Mouse (Mus musculus): ENCODE data around the gene Erbb3. TPM values are rescaled to one million over a fixed set of nuclear protein-coding genes. Genes with fewer than 3 reads are reported as not detected.
"Not testable (repeated sequence)": the region's sequence is repeated elsewhere in the genome, so short reads cannot be mapped to it uniquely, and the experiment has no call there.

The Erbb3 gene
- total RNA-seq (2021), result 1 to 10 TPM; 7.7 to 9.0 TPM
- long read RNA-seq, experiment 1, full-length matches to known transcripts, result 2 of 9 reads
- long read RNA-seq, experiment 1, partial matches to known transcripts, result 4 of 9 reads
- long read RNA-seq, experiment 1, other reads (novel, unspliced or antisense), result 3 of 9 reads
- long read RNA-seq, experiment 2, full-length matches to known transcripts, result 3 of 11 reads
- long read RNA-seq, experiment 2, partial matches to known transcripts, result 5 of 11 reads
- long read RNA-seq, experiment 2, other reads (novel, unspliced or antisense), result 3 of 11 reads

DNA sequence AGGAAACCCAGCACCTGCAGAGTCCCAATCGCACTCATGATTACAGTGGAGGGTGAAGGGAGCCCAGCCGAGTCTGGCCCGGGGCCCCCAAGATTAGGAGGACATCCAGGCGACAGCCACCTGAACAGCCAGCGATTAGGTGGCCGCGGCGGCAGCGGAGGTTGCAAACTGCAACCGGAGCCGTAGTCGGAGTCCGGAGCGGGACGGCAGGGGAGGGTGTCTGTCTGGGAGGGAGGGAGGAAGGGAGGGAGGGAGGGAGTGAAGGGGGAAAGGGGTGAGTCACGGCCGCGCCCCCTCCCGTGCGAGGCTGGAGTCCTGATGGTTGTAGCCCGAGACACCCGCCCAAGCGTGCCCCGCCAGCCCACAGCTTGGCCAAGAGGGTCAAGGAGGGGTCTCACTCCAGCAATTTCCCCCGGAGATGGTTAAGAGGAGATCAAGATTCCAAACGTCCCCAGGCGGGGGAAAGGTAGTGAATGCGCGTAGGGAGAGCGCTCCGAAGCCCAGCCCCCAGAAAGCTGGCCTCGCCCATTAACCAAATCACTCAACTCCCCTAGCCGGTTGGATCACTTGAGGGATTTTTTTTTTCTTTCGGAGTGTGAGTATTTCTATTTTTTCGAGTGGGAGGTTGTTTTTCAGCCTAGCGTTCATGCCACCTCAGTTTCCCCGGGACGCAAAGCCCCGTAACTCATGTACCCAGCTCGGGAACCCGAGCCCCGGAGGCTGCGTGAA is at the start of gene Erbb3:
TSS of gene Erbb3 (minus strand) at position 189 of the 729 bp plus-strand sequence.
- DNase-seq, result peak; percentile 53

DNA sequence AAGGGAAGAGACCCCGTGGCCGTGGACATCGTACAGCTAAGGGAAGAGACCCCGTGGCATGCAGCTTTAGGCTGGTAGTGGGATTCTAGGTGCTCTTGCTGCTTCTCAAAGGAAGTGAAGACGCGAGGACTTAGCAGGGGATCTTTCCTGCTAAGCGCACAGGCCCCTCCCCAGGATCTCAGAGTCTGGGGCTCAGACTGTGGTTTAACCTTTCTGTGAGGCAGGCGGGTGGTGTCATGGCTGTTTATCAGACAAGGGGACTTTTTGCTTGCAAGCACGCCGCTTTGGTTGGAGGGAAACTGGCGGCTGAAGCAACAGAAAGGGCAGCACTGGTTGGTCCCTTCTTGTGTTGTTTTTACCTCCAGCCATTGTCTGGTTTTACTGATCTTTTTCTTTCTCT is 47.6 kb upstream of the Erbb3 start:
- no peak for DNase-seq

DNA sequence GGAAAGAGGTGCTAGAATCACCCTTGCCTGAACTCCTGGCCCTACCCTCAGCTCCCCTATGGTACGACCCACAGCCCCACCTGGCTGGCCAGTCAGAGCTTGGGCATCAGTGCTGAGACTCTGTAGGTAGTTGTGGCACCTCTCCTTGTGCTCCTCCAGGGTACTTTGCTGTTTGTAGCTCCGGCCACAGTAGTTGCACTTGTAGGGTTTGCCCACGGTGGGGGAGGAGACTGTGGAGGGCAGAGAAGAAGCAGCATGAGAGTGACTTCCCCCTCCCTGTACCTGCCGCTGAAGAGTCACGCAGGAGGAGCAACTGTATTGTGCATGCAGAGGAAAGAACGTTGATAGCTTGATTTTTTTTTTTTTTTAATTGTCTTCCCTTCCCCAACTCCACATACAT is 47.1 kb upstream of the Erbb3 start:
- DNase-seq, result no peak

DNA sequence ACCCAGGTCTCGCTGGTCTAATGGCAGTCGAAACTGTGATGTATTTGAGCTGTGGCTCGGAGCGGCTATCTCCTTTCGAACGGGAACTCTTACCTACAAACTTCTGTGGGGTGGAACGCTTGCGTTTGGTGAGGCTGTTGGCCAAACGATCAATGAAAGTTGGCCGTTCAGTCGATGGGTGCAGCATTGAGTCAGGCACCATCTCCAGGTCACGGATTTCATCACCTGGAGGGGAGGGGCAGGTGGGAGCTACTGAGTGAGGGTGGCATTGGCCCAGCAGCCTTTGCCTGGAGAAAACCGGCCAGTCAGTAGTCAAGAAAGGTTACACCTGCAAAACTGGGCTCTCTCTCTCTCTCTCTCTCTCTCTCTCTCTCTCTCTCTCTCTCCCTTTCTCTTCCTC is 46.2 kb upstream of the Erbb3 start:
- DNase-seq, result no peak

DNA sequence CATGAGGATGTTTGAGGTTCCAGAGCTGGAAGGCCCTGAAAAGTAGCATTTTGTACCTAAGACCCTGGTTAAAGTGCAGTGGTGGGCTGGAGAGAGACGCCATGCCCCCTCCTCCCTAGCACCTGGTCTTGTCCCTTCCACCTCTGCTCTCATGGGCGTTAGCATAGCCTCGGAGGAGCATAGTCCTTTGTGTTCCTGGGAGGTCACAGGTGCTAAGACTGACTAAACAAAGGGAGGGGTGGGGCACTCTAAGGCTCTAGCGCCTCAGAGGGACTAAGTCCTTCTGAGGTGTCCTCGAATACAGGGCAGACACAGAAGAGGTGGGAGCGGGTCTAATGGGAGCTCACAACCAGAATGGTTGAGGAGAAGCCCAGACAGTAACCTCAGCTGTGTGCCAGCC is 42.1 kb upstream of the Erbb3 start:
- DNase-seq, result no peak

DNA sequence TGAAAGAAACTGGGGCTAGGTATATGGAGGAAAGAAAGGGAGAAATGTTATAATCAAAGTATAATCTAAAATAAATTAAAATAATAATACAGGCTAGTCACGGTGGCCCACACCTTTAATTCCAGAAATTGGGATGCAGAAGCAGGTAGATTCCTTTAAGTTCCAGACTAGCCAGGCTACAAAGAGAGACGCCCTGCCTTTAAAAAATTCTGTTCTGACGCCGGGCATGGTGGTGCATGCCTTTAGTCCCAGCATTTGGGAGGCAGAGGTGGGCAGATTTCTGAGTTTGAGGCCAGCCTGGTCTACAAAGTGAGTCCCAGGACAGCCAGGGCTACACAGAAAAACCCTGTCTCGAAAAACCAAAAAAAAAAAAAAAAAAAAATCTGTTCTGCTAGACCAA is 40.9 kb upstream of the Erbb3 start:
- not testable (repeated sequence) for DNase-seq

DNA sequence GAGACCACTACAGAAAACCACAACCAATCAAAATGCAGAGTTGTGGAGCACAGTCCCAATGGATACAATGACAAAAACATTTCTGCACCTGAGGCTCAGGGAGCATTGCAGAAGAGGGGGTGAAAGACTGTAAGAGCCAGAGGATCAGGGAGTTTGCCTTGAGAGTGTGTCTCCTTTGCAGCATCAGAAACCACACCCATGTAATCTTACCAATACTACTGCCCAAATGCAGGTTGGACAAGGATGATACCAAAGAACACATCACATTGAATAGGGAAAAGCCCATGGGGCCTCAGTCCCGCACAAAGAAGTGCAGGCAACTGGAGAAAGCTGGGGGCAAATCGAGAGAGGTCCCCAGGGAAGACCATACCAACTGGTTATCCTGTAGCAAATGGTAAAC is 40.3 kb upstream of the Erbb3 start:
- no peak for DNase-seq

DNA sequence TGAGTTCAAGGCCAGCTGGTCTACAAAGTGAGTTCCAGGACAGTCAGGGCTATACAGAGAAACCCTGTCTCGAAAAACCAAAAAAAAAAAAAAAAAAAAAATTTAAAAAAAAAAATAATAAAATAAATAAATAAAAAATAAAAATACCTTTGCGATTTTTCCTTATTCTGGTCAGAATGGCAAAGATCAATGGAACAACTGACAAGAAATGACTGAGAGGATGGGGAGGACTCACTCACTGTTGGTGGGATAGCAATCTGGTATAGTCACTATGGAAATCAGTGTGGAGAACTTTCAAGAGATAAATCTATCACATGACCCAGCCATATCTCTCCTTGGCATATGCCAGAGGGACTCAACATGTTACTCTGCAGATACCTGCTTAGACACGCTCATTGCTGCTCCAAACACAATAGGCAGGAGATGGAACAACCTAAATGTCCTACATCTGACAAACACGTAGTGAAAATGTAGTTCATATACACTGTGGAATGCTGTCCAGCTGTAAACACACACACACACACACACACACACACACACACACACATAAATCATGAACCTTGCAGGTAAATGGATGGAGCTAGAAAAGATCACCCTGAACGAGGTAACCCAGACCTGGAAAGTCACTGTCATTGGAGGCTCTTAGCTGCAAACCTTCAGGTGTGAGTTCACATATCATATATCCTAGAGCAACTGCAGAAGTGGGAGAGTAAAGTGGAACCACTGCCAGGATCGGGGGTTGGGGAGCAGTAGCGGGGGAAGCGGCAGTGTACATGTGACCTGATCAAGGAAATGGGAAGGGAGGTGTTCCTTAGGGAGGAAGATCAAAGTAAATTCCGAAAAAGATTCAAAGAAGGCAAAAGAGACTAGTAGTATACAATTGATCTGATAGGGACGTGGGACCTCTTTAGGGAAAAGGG is 38.2 kb upstream of the Erbb3 start:
- DNase-seq, result no peak

DNA sequence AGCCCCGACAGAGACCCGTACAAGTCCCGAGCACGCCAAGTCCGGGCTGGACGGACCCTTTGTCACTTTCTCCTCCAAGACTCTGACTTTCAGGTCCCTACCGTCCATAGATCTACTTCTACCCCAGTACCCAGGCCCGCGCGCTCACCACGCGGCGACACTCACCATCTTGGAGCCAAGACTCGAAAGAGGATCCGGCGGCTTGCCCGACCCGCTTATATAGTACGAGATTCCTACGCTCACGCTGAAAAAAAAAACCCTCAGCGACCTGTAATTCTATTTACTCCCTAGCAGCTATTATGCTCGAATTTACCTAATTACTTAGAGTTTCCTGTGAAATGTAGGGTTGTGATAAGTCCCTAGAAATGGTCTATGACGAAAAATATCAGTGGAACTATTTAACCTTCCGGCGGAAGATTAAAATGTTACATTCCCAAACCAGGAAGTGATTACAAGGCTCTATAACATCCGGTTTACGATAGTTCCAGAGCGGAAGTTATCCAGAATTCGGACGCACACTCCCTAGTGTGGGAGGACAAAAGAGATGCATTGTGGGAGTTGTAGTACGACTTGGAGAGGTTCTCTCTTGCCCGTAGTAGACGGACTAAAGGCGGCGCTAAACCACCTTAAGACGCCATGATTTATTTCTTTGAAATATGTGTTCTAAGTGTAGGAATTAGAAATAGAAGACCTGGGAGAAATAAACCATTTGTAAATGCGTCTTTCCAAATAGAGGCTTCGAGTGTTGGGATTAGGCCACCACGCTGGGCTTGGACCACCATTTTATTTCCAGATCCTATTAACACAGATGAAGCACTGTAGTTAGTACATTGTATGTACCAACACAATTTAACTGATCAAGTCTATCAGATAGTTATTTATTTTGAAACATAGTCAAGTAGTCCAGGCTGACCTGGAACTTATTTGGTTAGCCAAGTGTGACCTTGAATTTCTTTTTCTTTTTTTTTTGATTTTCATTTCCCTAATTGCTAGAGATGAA is 37.2 kb upstream of the Erbb3 start, which contains the start of gene Rps26:
TSS of gene Rps26 (minus strand) at position 437 of the 1,000 bp plus-strand sequence.
- peak; percentile 84 for DNase-seq

DNA sequence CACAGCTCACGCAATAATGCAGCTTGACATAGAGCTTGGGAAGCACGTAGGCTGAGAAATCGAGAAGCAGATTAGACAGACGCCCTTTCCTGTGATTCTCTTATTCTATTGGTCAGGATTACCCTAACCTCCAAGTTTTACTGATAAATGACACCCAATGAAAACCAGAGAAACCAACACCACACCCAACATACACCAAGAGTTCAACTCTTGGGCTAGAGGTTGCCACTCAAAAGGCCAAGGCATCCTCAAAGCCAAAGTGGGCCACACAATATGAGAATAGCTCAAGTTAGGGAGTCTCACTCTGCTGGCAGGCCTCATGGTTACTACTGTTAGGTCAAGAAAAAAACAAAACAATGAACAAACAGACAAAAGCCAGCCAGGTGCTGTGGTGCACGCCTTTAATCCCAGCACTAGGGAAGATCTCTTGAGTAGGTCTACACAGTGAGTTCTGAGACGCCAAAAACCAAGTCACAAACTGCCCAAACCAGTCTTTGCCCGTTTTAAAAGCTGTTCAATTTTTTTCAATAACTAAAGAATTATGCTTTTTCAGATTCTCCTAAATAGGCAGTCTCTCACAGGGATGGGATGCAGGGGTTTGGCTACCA is 35.9 kb upstream of the Erbb3 start:
- no peak for DNase-seq

DNA sequence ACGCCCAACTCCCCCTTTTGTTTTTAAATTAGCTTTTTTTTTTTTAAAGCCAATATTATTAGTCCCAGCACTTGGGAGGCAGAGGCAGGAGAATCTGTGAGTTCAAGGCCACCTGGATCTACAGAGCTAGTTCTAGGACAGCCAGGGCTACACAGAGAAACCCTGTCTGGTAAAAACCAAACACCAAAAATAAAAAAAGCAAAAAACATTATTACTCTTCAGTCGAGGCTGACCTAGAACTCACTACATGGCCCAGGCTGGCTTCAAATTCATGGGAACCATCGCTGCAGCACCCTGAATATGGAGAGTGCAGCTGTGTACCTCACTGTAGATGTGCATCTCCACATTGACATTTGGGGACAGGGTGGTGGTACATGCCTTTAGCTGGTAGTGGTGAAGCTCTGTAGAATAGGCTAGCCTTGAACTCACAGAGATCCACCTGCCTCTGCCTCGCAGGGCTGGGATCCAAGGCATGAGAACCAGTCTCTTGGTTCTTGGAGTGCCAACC is 33.7 kb upstream of the Erbb3 start:
- DNase-seq, result not testable (repeated sequence)

DNA sequence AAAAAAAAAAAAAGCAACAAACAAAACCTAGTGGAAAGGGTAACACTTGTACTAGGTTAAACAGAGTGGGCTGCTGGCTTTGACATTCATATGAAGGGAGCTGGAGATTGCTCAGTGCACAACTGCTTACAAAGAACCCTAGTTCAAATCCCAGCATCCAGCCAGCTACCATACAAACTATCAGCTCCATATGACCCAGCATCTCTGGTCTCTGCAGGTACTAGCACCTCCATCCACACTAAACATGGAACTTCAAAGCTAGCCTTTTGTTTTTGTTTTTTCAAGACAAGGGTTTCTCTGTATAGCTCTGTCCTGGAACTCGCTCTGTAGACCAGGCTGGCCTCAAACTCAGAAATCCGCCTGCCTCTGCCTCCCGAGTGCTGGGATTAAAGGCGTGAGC is 33.2 kb upstream of the Erbb3 start:
- DNase-seq, result no peak

DNA sequence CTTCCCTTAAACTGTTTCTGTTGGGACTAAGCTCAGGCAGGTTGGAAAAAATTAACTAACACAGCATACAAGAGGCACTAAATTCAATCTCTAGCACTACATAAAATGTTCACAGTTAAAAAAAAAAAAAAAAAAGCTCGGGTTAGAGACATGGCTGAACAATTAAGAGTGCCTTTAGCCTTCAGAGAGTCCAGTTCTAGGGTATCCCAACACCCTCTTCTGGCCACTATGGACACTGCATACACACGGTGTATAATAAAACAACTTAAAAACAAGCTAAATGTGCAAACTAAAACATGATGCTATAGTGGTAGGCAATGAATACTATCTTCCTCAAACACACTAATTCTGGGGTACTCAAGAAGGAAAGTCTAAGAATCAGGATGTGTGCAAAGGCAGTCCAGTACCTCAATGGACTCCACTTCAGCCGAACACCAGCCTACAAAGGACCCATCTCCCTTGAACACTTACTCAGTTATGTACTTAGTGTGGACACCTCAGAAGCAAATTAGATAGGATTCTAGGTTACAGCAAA is 32.6 kb upstream of the Erbb3 start:
- no peak for DNase-seq

DNA sequence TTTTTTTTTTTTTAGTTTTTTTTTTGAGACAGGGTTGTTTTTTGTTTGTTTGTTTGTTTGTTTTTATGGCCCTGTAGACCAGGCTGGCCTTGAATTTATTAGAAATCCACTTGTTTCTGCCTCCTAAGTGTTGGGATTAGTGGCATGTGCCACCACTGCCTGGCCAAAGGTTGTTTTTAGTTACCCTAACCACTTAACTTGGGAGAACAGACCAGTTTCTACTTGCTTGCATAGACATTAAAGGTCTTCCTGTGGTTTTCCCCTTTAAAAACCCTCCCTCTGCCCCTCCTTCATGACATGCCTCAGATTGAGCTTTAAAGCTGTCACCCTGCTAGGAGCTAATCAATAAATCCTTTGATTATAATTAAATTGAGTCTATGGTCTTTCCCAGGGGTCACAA is 30.8 kb upstream of the Erbb3 start:
- no peak for DNase-seq

DNA sequence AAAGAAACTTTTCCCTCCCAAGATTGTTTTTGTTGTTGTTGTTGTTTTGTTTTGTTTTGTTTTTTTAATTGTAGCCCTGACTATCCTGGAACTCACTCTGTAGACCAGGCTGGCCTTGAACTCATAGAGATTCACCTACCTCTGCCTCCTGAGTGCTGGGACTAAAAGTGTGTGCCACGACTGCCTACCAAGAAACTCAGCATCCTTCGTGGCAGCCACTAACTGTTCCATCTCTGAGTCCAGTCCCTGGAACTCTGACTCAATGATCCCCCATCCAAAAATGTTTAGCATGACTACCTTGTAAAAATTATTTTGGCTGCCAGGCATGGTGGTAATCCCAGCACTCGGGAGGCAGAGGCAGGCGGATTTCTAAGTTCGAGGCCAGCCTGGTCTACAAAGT is 29.7 kb upstream of the Erbb3 start:
- DNase-seq, result not testable (repeated sequence)

DNA sequence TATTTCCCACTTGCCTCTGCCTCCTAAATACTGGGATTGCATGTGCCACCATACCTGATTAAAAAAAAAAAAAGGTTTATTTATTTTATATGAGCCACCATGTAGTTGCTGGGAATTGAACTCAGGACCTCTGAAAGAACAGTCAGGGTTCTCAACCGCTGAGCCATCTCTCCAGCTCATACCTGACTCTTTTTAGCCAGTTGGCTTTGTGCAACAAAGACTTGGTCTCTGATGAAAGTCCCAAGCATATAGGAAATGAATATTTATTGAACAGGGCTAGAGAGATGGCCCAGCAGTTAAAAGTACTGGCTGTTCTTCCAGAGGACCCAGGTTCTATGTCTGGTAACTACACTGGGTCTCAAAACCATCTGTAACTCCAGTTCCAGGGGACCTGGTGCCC is 29.1 kb upstream of the Erbb3 start:
- no peak for DNase-seq

DNA sequence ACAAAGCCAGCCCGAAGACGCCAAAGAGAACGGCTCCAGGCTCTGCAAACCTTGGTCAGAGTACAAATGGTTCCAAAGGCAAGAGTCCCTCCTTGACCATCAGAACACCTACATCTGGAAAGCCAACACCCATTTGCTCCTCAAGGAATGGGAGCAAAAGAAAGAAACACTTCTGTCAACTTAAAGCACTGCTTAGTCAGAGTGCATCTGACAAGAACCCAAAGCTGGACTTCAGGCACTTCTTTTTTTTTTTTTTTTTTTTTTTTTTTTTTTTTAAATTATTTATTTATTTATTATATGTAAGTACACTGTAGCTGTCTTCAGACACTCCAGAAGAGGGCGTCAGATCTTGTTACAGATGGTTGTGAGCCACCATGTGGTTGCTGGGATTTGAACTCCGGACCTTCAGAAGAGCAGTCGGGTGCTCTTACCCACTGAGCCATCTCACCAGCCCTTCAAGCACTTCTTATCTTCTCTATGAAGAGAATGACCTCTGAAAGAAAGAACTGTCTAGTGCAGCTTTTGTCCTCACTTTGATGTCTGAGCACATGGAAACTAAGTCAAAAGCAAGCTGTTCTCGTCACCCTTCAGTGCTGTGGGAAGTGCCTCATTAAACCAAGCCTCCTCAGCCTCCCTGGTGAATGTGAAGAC is 26.5 kb upstream of the Erbb3 start:
- DNase-seq, result not testable (repeated sequence)

DNA sequence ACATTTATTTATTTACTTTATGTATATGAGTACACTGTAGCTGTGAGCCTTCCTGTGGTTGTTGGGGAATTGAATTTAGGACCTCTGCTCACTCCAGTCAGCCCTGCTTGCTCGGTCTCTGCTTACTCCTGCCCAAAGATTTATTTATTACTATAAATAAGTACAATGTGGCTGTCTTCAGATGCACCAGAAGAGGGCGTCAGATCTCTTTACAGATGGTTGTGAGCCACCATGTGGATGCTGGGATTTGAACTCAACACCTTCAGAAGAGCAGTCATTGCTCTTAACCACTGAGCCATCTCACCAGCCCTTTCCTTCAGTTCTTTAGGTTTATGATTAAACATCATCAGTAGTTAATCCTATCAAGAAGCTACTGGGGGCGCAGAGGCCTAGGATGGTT is 25.5 kb upstream of the Erbb3 start:
- no peak for DNase-seq

DNA sequence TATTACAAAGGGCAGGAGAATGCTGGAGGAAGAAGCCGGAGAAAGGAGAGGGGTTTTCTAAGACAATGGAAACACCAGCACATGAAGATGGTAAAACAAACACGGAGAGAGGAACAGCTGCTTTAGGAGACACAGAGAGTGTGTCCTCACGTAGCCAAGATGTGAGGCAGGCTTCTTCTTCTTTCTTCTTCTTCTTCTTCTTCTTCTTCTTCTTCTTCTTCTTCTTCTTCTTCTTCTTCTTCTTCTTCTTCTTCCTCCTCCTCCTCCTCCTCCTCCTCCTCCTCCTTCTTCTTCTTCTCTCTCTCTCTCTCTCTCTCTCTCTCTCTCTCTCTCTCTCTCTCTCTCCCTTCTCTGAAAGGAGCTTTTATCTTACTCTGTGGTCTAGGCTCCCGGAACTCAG is 24.4 kb upstream of the Erbb3 start:
- DNase-seq, result not testable (repeated sequence)

DNA sequence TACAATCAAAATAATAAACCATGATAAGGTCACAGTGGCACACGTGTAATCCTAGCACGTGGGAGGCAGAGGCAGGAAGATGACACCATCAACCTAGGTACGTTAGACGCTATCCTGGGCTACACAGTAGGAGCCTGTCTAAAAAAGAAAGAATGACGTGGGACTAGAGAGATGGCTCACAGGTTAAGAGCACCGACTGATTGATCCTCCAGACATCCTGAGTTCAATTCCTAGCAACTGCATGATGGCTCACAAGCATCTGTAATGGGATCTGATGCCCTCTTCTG is 23.6 kb upstream of the Erbb3 start:
- no peak for DNase-seq

All from gastrocnemius, postnatal 10 days (tissue).